Mouse (Mus musculus): ENCODE measurements at regions not wholly inside any gene's neighbourhood (a gene's known extent, or its start where the extent isn't known, plus 50 kb on each side); places are given as distances from the start of the nearest gene placed in this dataset.

DNA sequence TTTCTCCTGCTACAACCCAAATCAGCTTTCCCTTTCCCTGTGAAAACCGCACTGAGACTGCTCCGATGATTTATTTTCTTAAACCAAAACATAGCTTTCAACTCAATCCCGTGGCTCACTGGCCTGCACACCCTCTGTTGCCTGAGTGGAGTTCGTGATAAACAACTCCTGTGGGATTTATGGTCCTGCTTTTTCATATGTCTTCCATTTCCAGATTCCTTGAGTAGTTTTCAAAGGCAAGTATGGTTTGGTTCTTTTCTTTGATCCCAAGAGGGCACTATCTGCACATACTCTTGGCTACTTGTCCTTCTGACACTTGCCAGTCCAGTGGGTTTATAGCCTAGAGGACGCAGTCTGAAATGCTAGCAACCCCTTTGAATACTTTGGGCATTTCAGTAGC is 1042.6 kb downstream of the Robo1 start:
- TF ChIP-seq CTCF (IDR thresholded peaks at IDR 0.05; ENCODE audit: low read depth) (no peak), EP300 (IDR thresholded peaks at IDR 0.05; ENCODE audit: low read depth) (no peak)

All from liver, embryonic 14.5 days (tissue).